Mouse (Mus musculus) left cerebral cortex, adult 18-20 months (tissue): Measurements from ENCODE around the gene Zfp652. TPM values are rescaled to one million over a fixed set of nuclear protein-coding genes. Genes with fewer than 3 reads are reported as not detected.
"Not testable (repeated sequence)": the region's sequence is repeated elsewhere in the genome, so short reads cannot be mapped to it uniquely, and the experiment has no call there.

ENCODE experiments used
- DNase-seq, 2 experiments: peaks; one replicate each; pipeline ENCODE4 v3.0.0; 2021 to 2022; ENCODE audit warnings: low spot score in 2 of 2, mixed read lengths in 1 of 2
- total RNA-seq, 2 experiments: library from RNA; stranded (reverse); gene quantifications; 2 replicates each; pipeline ENCODE4 v1.2.3; 2021

The Zfp652 gene
- total RNA-seq, 2 experiments from 2014 or later, result 37.8 to 41.1 TPM

GRCm38 (mm10) chr11:95709534-95710040, 2.9 kb upstream of the Zfp652 start:
- DNase-seq, result no peak

DNA sequence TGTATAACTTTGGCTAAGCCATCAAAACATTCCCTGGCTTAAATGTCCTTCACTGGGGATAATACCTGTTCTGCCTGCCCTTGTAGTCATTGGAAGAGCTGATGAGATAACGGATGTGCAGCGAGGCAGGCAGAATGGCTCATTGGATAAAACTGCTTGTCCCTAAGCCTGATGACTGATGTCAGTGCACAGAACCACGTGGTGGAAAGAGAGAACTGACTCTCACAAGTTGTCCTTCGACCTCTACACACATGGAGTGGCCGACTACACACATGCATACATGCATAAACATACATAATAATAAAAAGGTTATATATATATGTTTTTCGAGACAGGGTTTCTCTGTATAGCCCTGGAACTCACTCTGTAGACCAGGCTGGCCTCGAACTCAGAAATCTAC, 2.0 kb upstream of the Zfp652 start:
- DNase-seq, result no peak

DNA sequence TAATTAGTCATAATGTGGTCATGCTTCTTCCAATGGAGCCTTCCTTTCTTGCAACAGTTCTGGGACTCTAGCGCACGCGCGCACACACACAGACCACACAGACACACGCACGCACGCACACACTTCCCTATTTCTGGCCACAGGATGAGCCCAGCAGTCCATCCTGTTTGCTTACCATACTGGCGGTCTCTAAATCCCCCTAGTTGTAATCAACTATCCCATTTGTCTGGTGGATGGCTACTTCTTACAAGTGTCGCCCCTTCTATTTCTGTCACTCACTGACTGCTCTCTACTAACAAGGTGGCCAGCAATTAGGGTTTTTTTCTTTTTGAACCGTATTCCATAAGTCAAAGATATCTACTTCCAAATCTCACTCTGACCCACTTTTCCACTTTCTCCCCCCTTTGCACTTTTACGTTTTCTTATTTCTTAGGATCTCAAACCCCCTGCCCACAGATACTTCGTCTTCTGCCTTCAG, 349 bp upstream of the Zfp652 start:
- peak; percentile 7 to 30 for DNase-seq

- peak; percentile 38 to 60 for DNase-seq
Measured at GRCm38 (mm10) chr11:95713225-95713810, 845 bp downstream of the Zfp652 start.

DNA sequence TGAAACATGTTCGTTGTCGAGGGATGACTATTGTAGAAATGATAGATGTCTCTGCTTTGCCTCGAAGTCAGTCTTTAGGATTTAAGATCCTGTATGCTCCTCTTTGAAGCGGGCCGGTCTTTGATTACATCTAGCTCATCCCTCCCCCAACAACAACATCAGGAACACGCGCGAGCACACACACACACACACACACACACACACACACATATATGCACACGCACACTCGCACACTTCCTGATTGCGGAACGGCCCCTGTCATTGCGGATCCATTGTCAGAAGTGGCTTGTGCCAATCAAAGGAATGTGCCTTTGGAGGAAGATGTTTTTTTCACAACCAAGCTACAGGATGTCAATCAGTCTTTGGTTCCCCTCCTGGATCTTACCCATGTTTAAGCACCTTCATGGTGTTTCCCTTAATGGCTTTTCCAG, 1.4 kb downstream of the Zfp652 start:
- DNase-seq, result no peak

DNA sequence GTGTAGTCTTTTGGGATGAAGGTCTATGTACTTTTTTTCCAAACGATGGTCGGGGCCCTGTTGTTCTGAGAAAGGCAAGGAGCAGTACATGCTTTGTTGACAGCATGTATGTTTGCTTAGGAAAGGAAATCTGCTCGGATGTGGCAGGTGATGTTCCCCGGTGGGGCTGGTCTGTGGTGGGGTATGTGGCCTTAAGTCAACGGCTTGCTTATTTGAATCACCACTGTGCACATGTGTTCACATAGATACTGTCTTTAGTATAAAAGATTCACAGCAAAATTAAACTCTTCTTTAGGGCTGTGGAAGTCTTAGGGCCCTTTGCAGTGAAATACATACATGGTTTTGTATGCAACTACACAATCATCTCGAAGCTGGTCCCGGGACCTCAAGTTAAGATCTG, 1.9 kb downstream of the Zfp652 start:
- no peak for DNase-seq

DNA sequence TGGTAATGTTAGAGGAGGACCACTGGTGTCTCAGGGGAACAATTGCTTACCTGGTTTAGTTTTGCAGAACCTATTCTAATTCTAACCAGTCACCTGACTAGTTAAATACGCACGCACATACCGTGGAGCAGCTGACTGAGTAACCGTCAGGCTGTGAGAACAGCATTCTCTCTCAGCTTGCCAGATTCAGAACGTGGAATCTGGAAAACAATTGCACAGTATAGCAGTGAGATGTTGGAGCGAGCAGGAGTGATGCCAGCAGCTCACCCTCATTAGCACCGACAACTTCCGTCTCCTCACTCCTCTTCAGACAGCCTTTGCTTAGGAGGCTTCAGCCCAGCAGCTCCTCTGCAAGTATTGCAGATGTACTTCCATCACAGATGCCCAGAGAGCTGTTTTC, 3.7 kb downstream of the Zfp652 start:
- DNase-seq, result peak; percentile 17 to 18

DNA sequence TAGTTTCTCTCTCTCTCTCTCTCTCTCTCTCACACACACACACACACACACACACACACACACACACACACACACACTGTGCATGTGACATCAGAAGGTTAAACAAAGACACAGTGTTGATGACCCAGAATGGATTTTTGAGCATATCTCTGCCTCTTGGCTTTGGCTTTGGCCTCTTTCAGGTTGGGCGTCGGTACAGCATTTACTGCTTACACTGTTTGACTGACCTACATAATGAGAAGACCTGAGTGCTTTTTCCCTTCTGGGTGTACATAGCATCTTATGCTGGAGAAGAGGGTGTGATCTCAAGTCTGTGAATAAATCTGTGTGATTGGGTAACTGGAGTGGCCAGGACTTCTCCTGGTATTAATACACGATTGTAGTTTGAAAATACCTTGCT, 6.9 kb downstream of the Zfp652 start:
- DNase-seq, result no peak

- no peak for DNase-seq
Measured at GRCm38 (mm10) chr11:95723287-95723686, 10.8 kb downstream of the Zfp652 start, which contains the start of gene B130006D01Rik. Gene B130006D01Rik (plus strand): TSS chr11:95723587.

DNA sequence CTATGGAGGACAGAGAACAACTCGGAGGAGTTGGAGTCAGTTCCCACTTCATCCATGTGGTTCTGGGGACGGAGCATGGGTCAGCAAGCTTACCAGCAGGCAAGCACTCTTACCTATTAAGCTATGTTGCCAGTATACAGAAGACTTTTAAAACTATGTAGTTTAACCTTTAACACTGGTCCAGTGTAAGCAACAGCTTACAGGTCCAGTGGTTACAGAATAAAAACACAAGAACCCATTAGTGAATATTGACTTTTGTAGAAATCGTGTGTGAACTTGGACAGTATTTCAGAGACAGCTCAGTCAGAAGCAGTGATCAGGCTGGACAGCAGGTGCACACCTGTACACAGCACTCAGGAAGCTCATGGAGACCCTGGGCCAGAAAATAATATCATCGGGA, 12.0 kb downstream of the Zfp652 start:
- DNase-seq, result no peak

- DNase-seq, result no peak
Measured at GRCm38 (mm10) chr11:95726156-95726555, 13.7 kb downstream of the Zfp652 start.

- DNase-seq, result no peak
Measured at GRCm38 (mm10) chr11:95727947-95728346, 15.5 kb downstream of the Zfp652 start.

GRCm38 (mm10) chr11:95728916-95729907, 16.7 kb downstream of the Zfp652 start:
- no peak for DNase-seq

- no peak for DNase-seq
Measured at GRCm38 (mm10) chr11:95734485-95734884, 22.0 kb downstream of the Zfp652 start.

DNA sequence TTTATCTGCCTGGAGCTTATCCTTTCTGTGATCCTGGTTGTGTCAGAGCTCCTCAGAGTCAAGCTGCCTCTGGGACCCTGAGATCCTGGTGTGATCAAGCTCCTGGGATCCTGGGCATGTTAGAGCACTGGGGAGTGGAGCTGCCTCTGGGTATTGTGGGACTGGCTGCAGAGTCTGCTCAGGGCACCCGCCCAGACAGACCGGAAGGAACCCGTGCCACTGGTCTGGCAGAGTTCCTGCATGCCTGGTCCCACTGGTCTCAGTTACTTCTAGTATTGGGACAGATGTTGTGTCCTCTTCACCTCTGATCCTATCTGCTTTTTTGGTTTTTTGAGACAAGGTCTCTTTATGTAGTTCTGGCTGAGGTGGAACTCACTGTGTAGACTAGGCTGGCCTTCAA, 25.3 kb downstream of the Zfp652 start:
- no peak for DNase-seq

DNA sequence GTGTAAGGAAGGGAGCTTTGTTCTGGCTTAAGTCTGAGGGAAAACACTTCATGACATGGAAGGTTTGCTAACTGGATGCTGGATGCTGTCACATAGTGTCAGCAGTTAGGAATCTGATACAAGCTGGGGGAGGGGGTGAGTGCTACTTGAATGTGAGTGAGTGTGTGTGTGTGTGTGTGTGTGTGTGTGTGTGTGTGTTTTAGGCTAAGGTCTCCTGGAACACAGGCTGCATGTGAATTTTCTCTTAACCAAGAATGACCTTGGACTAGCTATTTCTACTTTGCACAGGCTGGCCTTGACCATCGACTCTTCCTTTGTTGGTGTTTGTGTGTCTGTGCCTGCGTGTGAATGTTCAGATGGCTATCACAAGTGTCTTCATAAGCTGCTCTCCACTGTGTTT, 32.0 kb downstream of the Zfp652 start:
- no peak for DNase-seq

DNA sequence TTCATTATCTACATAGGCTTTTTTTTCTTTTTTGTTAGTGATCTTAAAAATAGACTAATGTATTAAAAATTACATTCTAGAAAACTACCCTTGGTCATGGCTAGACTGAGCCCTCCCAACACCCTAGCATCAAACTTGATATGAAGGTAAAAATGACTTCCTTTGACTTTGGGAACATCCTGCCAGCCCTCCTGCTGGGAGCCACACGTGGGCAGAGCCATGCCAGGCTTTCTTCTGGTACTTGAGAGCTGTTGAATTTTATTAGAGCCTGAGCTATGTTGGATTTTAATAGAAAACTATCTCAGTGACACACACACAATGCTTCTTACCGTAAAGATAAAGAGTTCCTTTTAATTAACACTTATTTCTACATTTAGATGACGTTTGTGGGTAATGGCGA, 34.3 kb downstream of the Zfp652 start:
- no peak for DNase-seq

DNA sequence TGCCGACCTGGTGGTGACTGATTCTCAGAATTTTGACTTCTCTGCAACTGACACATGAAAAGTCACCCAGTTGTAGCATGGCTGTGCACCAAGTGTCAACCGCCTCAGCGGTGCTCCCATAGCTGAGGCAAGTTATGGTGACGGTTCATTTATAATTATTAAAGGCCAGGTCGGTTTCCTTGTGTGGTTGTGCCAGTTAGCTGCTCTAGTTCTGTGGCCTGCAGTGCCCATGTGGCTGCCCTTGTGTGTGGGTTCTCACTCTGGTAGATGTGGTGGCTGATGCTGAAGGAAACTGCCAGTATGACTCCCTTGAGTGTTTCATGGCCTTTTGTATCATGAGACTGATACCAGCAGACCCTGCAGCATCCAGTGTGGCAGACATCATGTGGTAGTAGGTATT, 35.9 kb downstream of the Zfp652 start:
- DNase-seq, result no peak

GRCm38 (mm10) chr11:95749619-95750018, 37.1 kb downstream of the Zfp652 start:
- DNase-seq, result no peak

GRCm38 (mm10) chr11:95750995-95751394, 38.5 kb downstream of the Zfp652 start:
- DNase-seq, result peak; percentile 69 to 88

- not testable (repeated sequence) for DNase-seq
Measured at GRCm38 (mm10) chr11:95755137-95755536, 42.7 kb downstream of the Zfp652 start.

GRCm38 (mm10) chr11:95760521-95760920, 48.0 kb downstream of the Zfp652 start:
- DNase-seq, result no peak
